Mouse (Mus musculus): ENCODE measurements around the gene 2210408I21Rik. TPM values are rescaled to one million over a fixed set of nuclear protein-coding genes. Genes with fewer than 3 reads are reported as not detected.

2210408I21Rik gene
- polyA plus RNA-seq (2012; rRNA removed; ENCODE audit: low replicate concordance) = 0.04 and 0.05 TPM in 2 replicates

GRCm38 (mm10) chr13:77134931-77135620, at the start of gene 2210408I21Rik, which contains the start of gene Slf1:
Gene 2210408I21Rik, plus strand, starts transcription at chr13:77135540.
Gene Slf1, minus strand, starts transcription at chr13:77135473.

Other genes starting within 250 kb of the 2210408I21Rik start
- gene Slf1, start 67 bp upstream of the 2210408I21Rik start, polyA plus RNA-seq (2012; rRNA removed; ENCODE audit: low replicate concordance) = 0.94 and 1.6 TPM in 2 replicates